Mouse (Mus musculus): ENCODE data around the gene Fbln7. TPM values are rescaled to one million over a fixed set of nuclear protein-coding genes. Genes with fewer than 3 reads are reported as not detected.

Fbln7 gene
- polyA plus RNA-seq (2015; fragmentation: Nextera tagmentation; extraction: Ambion mirVana): 1.0 and 1.3 TPM in 2 replicates

- H3K4me3 ChIP-seq (replicated peaks): peak within 1 kb of the TSS; percentile 45
Measured at GRCm38 (mm10) chr2:128862636-128863035, at the start of gene Fbln7. Fbln7 (plus strand) TSS chr2:128862981.

GRCm38 (mm10) chr2:128816311-128816710, 46.5 kb upstream of the Fbln7 start:
- peaks cover 22% of the 10 kb centered on the region for H3K4me1 ChIP-seq (replicated peaks)
- WGBS: 82% methylated on average over 1 of the region's 1 CpGs
- H3K9me3 ChIP-seq: no peaks in the 10 kb centered on the region
- no peaks in the 10 kb centered on the region for H3K36me3 ChIP-seq
- no peak overlapping the region for H3K4me2 ChIP-seq (replicated peaks)
- ATAC-seq: no peak
- H3K27me3 ChIP-seq: 0 out of 2 replicates have a peak, but pooled peaks cover 4% of the 10 kb centered on the region
- H3K27ac ChIP-seq: no peak overlapping the region
- H3K4me3 ChIP-seq (replicated peaks): no peak overlapping the region
- no peak overlapping the region for H3K9ac ChIP-seq (replicated peaks)

More at GRCm38 (mm10) chr2:128862636-128863035, at the start of gene Fbln7:
- 92% methylated on average over 9 of the region's 9 CpGs for WGBS
- H3K9ac ChIP-seq (replicated peaks): peak within 1 kb of the TSS; percentile 63
- ATAC-seq: no peak
- H3K36me3 ChIP-seq: no peaks in the 10 kb centered on the region
- no peaks in the 10 kb centered on the region for H3K9me3 ChIP-seq
- peak within 1 kb of the TSS; percentile 88 for H3K4me2 ChIP-seq (replicated peaks)
- H3K27ac ChIP-seq: no peak within 1 kb of the TSS
- H3K4me1 ChIP-seq (replicated peaks): peaks cover 9% of the 10 kb centered on the region
- H3K27me3 ChIP-seq: peaks cover 17% of the 10 kb centered on the region

- no peaks in the 10 kb centered on the region for H3K36me3 ChIP-seq
- ATAC-seq: no peak
- H3K27ac ChIP-seq: no peak overlapping the region; the same call in 1 of the 2 replicates
- H3K27me3 ChIP-seq: 0 out of 2 replicates have a peak, but pooled peaks cover 4% of the 10 kb centered on the region
- WGBS: 43% methylated on average over 6 of the region's 6 CpGs
- no peaks in the 10 kb centered on the region for H3K9me3 ChIP-seq
- H3K4me3 ChIP-seq (replicated peaks): peak overlapping the region; percentile 58
- H3K4me1 ChIP-seq (replicated peaks): peaks cover 25% of the 10 kb centered on the region
- H3K4me2 ChIP-seq (replicated peaks): peak overlapping the region; percentile 62
- no peak overlapping the region for H3K9ac ChIP-seq (replicated peaks)
Measured at GRCm38 (mm10) chr2:128816916-128817315, 45.9 kb upstream of the Fbln7 start.

- WGBS: 0% methylated on average over 7 of the region's 7 CpGs
- Histone ChIP-seq H3K4me2 (replicated peaks) (peak overlapping the region; percentile 62), H3K27ac (peak overlapping the region; percentile 93), H3K4me1 (replicated peaks) (peaks cover 25% of the 10 kb centered on the region), H3K9ac (replicated peaks) (peak overlapping the region; percentile 58; the same call in 1 of the 2 replicates), H3K36me3 (no peaks in the 10 kb centered on the region), H3K27me3 (0 out of 2 replicates have a peak, but pooled peaks cover 4% of the 10 kb centered on the region), H3K9me3 (no peaks in the 10 kb centered on the region), H3K4me3 (replicated peaks) (peak overlapping the region; percentile 58)
- ATAC-seq: peak; percentile 61; the same call in 1 of the 2 replicates
Measured at GRCm38 (mm10) chr2:128817387-128817785, 45.4 kb upstream of the Fbln7 start.

- H3K27ac ChIP-seq: peak within 1 kb of the TSS; percentile 93
- peak within 1 kb of the TSS; percentile 81 for H3K9ac ChIP-seq (replicated peaks)
- no peaks in the 10 kb centered on the region for H3K9me3 ChIP-seq
- no peaks in the 10 kb centered on the region for H3K36me3 ChIP-seq
- 0 out of 2 replicates have a peak, but pooled peaks cover 4% of the 10 kb centered on the region for H3K27me3 ChIP-seq
- peak within 1 kb of the TSS; percentile 58 for H3K4me3 ChIP-seq (replicated peaks)
- WGBS: under 1% methylated on average over 59 of the region's 59 CpGs
- H3K4me1 ChIP-seq (replicated peaks): peaks cover 25% of the 10 kb centered on the region
- ATAC-seq: peak; percentile 98
- peak within 1 kb of the TSS; percentile 62 for H3K4me2 ChIP-seq (replicated peaks)
Measured at GRCm38 (mm10) chr2:128817786-128818681, 44.7 kb upstream of the Fbln7 start, which contains the start of gene Tmem87b. Tmem87b (plus strand) TSS chr2:128818118.

GRCm38 (mm10) chr2:128818956-128819643, 43.7 kb upstream of the Fbln7 start:
- peak overlapping the region; percentile 81 for H3K9ac ChIP-seq (replicated peaks)
- peak overlapping the region; percentile 62 for H3K4me2 ChIP-seq (replicated peaks)
- peaks cover 25% of the 10 kb centered on the region for H3K4me1 ChIP-seq (replicated peaks)
- 0 out of 2 replicates have a peak, but pooled peaks cover 4% of the 10 kb centered on the region for H3K27me3 ChIP-seq
- H3K4me3 ChIP-seq (replicated peaks): peak overlapping the region; percentile 58
- no peaks in the 10 kb centered on the region for H3K9me3 ChIP-seq
- ATAC-seq: no peak
- peak overlapping the region; percentile 93 for H3K27ac ChIP-seq
- 18% methylated on average over 14 of the region's 14 CpGs for WGBS
- H3K36me3 ChIP-seq: no peaks in the 10 kb centered on the region

GRCm38 (mm10) chr2:128820631-128821030, 42.1 kb upstream of the Fbln7 start:
- Histone ChIP-seq H3K4me2 (replicated peaks) (no peak overlapping the region), H3K27ac (no peak overlapping the region), H3K9me3 (no peaks in the 10 kb centered on the region), H3K4me1 (replicated peaks) (peaks cover 25% of the 10 kb centered on the region), H3K4me3 (replicated peaks) (no peak overlapping the region), H3K9ac (replicated peaks) (no peak overlapping the region), H3K36me3 (peaks cover 6% of the 10 kb centered on the region), H3K27me3 (no peaks in the 10 kb centered on the region)
- 93% methylated on average over 2 of the region's 2 CpGs for WGBS
- ATAC-seq: no peak

- Histone ChIP-seq H3K9me3 (no peaks in the 10 kb centered on the region), H3K27ac (no peak overlapping the region), H3K4me3 (replicated peaks) (no peak overlapping the region), H3K4me1 (replicated peaks) (peaks cover 20% of the 10 kb centered on the region), H3K27me3 (no peaks in the 10 kb centered on the region), H3K36me3 (peaks cover 26% of the 10 kb centered on the region), H3K4me2 (replicated peaks) (no peak overlapping the region), H3K9ac (replicated peaks) (no peak overlapping the region)
- 91% methylated on average over 5 of the region's 5 CpGs for WGBS
- no peak for ATAC-seq
Measured at GRCm38 (mm10) chr2:128823893-128824292, 38.9 kb upstream of the Fbln7 start.

GRCm38 (mm10) chr2:128827787-128828186, 35.0 kb upstream of the Fbln7 start:
- Histone ChIP-seq H3K4me3 (replicated peaks) (no peak overlapping the region), H3K36me3 (peaks cover 54% of the 10 kb centered on the region), H3K4me1 (replicated peaks) (no peaks in the 10 kb centered on the region), H3K27me3 (no peaks in the 10 kb centered on the region), H3K4me2 (replicated peaks) (no peak overlapping the region), H3K27ac (no peak overlapping the region), H3K9ac (replicated peaks) (no peak overlapping the region), H3K9me3 (no peaks in the 10 kb centered on the region)
- ATAC-seq: no peak
- 97% methylated on average over 1 of the region's 1 CpGs for WGBS

GRCm38 (mm10) chr2:128832611-128833010, 30.2 kb upstream of the Fbln7 start:
- H3K27ac ChIP-seq: no peak overlapping the region

GRCm38 (mm10) chr2:128833035-128833434, 29.7 kb upstream of the Fbln7 start:
- Histone ChIP-seq H3K4me2 (replicated peaks) (no peak overlapping the region), H3K27ac (no peak overlapping the region), H3K36me3 (peaks cover 81% of the 10 kb centered on the region), H3K9ac (replicated peaks) (no peak overlapping the region), H3K4me1 (replicated peaks) (no peaks in the 10 kb centered on the region), H3K9me3 (no peaks in the 10 kb centered on the region), H3K27me3 (no peaks in the 10 kb centered on the region), H3K4me3 (replicated peaks) (no peak overlapping the region)
- no peak for ATAC-seq
- WGBS: 94% methylated on average over 2 of the region's 2 CpGs

More at GRCm38 (mm10) chr2:128832611-128833010, 30.2 kb upstream of the Fbln7 start:
- Histone ChIP-seq H3K27me3 (no peaks in the 10 kb centered on the region), H3K9me3 (no peaks in the 10 kb centered on the region), H3K4me2 (replicated peaks) (no peak overlapping the region), H3K4me3 (replicated peaks) (no peak overlapping the region), H3K36me3 (peaks cover 77% of the 10 kb centered on the region), H3K9ac (replicated peaks) (no peak overlapping the region), H3K4me1 (replicated peaks) (no peaks in the 10 kb centered on the region)
- ATAC-seq: no peak
- 95% methylated on average over 3 of the region's 3 CpGs for WGBS

- ATAC-seq: no peak
- no peaks in the 10 kb centered on the region for H3K9me3 ChIP-seq
- H3K9ac ChIP-seq (replicated peaks): no peak overlapping the region
- no peaks in the 10 kb centered on the region for H3K27me3 ChIP-seq
- H3K36me3 ChIP-seq: peaks cover 78% of the 10 kb centered on the region
- H3K4me3 ChIP-seq (replicated peaks): no peak overlapping the region
- 97% methylated on average over 2 of the region's 2 CpGs for whole genome bisulfite sequencing
- H3K4me2 ChIP-seq (replicated peaks): no peak overlapping the region
- no peaks in the 10 kb centered on the region for H3K4me1 ChIP-seq (replicated peaks)
- H3K27ac ChIP-seq: no peak overlapping the region
Measured at GRCm38 (mm10) chr2:128833435-128833834, 29.3 kb upstream of the Fbln7 start.

All from midbrain, embryonic 13.5 days (tissue).